In the genomic region with DNA sequence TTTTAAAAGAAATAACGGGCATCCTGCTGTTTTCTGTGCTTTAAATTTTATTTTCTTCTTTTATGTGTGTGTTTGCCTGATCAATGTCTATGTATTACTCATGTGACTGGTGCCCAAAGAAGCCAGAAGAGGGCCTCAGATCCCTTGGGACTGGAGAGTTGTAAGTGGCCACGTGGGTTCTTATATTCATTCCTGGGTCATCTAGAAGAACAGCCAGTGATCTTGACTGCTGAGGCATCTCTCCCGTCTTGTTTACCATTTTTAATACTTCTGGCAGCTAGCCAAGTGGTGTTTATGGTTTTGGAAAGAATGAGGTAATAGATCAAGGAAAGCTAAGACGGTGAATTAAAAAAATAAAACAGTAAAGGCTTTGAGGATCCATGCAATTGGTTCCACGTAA, we compare ENCODE assay signal across 11 mouse cellular contexts.
A peak's percentile ranks its signal among the peaks of the same experiment; 100 is the strongest.
DNase-seq lines count a peak whose midpoint lies in the region; ATAC-seq lines count a peak whose summit lies in the region.
"Had no signal": no experiment of that assay in that cellular context is flagged by ENCODE, and none has a peak within 500 bp of the region (broad histone marks: within the 10 kb centered on the region; RNA-seq: fewer than 3 reads in every experiment).

No protein-coding gene starts in this region.

- H3K9me3 ChIP-seq in intestine, embryonic 14.5 days (ENCODE audit: control insufficient read depth, low read length), result no peaks in the 10 kb centered on the region
- H3K9me3 ChIP-seq in intestine, embryonic 15.5 days, result no peaks in the 10 kb centered on the region
- no peaks in the 10 kb centered on the region for H3K9me3 ChIP-seq in intestine, embryonic 16.5 days (ENCODE audit: control insufficient read depth, low read length)
- H3K9me3 ChIP-seq: stomach, embryonic 15.5 days had no signal

- H3K36me3 ChIP-seq in intestine, embryonic 14.5 days (ENCODE audit: control insufficient read depth, insufficient read depth, low read length), result no peaks in the 10 kb centered on the region
- H3K36me3 ChIP-seq in intestine, embryonic 15.5 days, result no peaks in the 10 kb centered on the region
- H3K36me3 ChIP-seq in intestine, embryonic 16.5 days (ENCODE audit: control insufficient read depth, insufficient read depth, low read length), result no peaks in the 10 kb centered on the region
- H3K36me3 ChIP-seq: stomach, embryonic 15.5 days had no signal

- 0 out of 2 replicates have a peak, but pooled peaks have one; percentile 62 for ATAC-seq in intestine, embryonic 14.5 days (replicated peaks; ENCODE audit: low FRiP score, low TSS enrichment, low read depth)
- no peak for ATAC-seq in intestine, embryonic 15.5 days
- ATAC-seq in intestine, embryonic 16.5 days, result 0 out of 2 replicates have a peak, but pooled peaks have one; percentile 58
- ATAC-seq in megakaryocyte, adult 5-6 weeks (ENCODE audit: poor library complexity, severe bottlenecking), result no peak

- H3K4me3 ChIP-seq in intestine, embryonic 14.5 days (ENCODE audit: low read depth, low read length), result no peak overlapping the region
- no peak overlapping the region for H3K4me3 ChIP-seq in intestine, embryonic 15.5 days (replicated peaks)
- H3K4me3 ChIP-seq in intestine, embryonic 16.5 days (ENCODE audit: low read length), result no peak overlapping the region
- H3K4me3 ChIP-seq: gastrocnemius, adult 2 months; myocyte; stomach, embryonic 15.5 days had no signal

- WGBS in intestine, embryonic 14.5 days, result 24% methylated on average over 5 of the region's 5 CpGs
- 28% methylated on average over 5 of the region's 5 CpGs for WGBS in intestine, embryonic 15.5 days
- WGBS in intestine, embryonic 16.5 days, result 29% methylated on average over 5 of the region's 5 CpGs

- peaks cover 6% of the 10 kb centered on the region for H3K4me1 ChIP-seq in intestine, embryonic 14.5 days (replicated peaks; ENCODE audit: control insufficient read depth, insufficient read depth, low read length)
- no peaks in the 10 kb centered on the region for H3K4me1 ChIP-seq in intestine, embryonic 15.5 days (replicated peaks)
- 0 out of 2 replicates have a peak, but pooled peaks cover 3% of the 10 kb centered on the region for H3K4me1 ChIP-seq in intestine, embryonic 16.5 days (ENCODE audit: control insufficient read depth, insufficient read depth, low read length)
- H3K4me1 ChIP-seq: stomach, embryonic 15.5 days had no signal

- H3K9ac ChIP-seq in intestine, embryonic 14.5 days (ENCODE audit: low read length), result no peak overlapping the region
- no peak overlapping the region for H3K9ac ChIP-seq in intestine, embryonic 15.5 days
- no peak overlapping the region for H3K9ac ChIP-seq in intestine, embryonic 16.5 days (ENCODE audit: low read depth, low read length)
- H3K9ac ChIP-seq: stomach, embryonic 15.5 days had no signal

- peak; percentile 65 for DNase-seq in cerebellum, adult 9-10 months
- DNase-seq in cerebellum, adult 8-10 months, result no peak
- no peak for DNase-seq in intestine, embryonic 14.5 days (ENCODE audit: low spot score)
- peak; percentile 2 for DNase-seq in 3T3-L1 (ENCODE audit: low read depth, low spot score)
- no peak for DNase-seq in gastrocnemius, adult 18-20 months (ENCODE audit: low spot score)
- DNase-seq: gastrocnemius, adult 2 months had no signal

- no peak overlapping the region for H3K4me2 ChIP-seq in intestine, embryonic 14.5 days (ENCODE audit: low read length)
- no peak overlapping the region for H3K4me2 ChIP-seq in intestine, embryonic 15.5 days (replicated peaks)
- no peak overlapping the region for H3K4me2 ChIP-seq in intestine, embryonic 16.5 days (ENCODE audit: low read depth, low read length)
- H3K4me2 ChIP-seq: stomach, embryonic 15.5 days had no signal

- H3K27ac ChIP-seq in intestine, embryonic 14.5 days (ENCODE audit: low read depth), result no peak overlapping the region
- H3K27ac ChIP-seq in intestine, embryonic 15.5 days, result no peak overlapping the region
- no peak overlapping the region for H3K27ac ChIP-seq in intestine, embryonic 16.5 days (ENCODE audit: low read length)
- H3K27ac ChIP-seq: gastrocnemius, adult 2 months; stomach, embryonic 15.5 days had no signal

- no peaks in the 10 kb centered on the region for H3K27me3 ChIP-seq in intestine, embryonic 14.5 days (replicated peaks; ENCODE audit: control insufficient read depth, insufficient read depth, low read length)
- H3K27me3 ChIP-seq in intestine, embryonic 15.5 days (replicated peaks), result no peaks in the 10 kb centered on the region
- H3K27me3 ChIP-seq in intestine, embryonic 16.5 days (replicated peaks; ENCODE audit: control insufficient read depth, insufficient read depth, low read length), result no peaks in the 10 kb centered on the region
- H3K27me3 ChIP-seq: stomach, embryonic 15.5 days had no signal

Comparison
In these comparisons a context has a peak if more than half of its experiments do, and no peak if none do; other contexts are left out.
1. DNase-seq: peak in cerebellum, adult 9-10 months (single experiment) and 3T3-L1 (single experiment); none in cerebellum, adult 8-10 months (single experiment), intestine, embryonic 14.5 days (single experiment) and gastrocnemius, adult 18-20 months (single experiment).
2. ATAC-seq: peak in intestine, embryonic 14.5 days (single experiment) and intestine, embryonic 16.5 days (single experiment); none in intestine, embryonic 15.5 days (single experiment) and megakaryocyte, adult 5-6 weeks (single experiment).